Mouse (Mus musculus): ENCODE measurements around the gene Trak1. TPM values are rescaled to one million over a fixed set of nuclear protein-coding genes. Genes with fewer than 3 reads are reported as not detected.

Trak1 gene
- polyA plus RNA-seq, 1 experiment from 2014 or later, result 38.0 TPM

GRCm38 (mm10) chr9:121277118-121278060 lies 19.9 kb upstream of the Trak1 start, which contains the start of gene Ulk4:
Gene Ulk4 (minus strand): TSS chr9:121277197.
- Histone ChIP-seq H3K27ac (replicated peaks) (peak within 1 kb of the TSS; percentile 92), H3K9ac (replicated peaks) (peak within 1 kb of the TSS; percentile 69), H3K9me3 (peaks cover 5% of the 10 kb centered on the region; the same call in 1 of the 2 replicates), H3K36me3 (peaks cover 5% of the 10 kb centered on the region; the same call in 1 of the 2 replicates), H3K4me2 (replicated peaks) (peak within 1 kb of the TSS; percentile 88), H3K4me1 (peaks cover 14% of the 10 kb centered on the region), H3K4me3 (peak within 1 kb of the TSS; percentile 73), H3K27me3 (no peaks in the 10 kb centered on the region)
- ATAC-seq (ENCODE audit: low FRiP score, low read depth), result peak; percentile 96
- under 1% methylated on average over 59 of the region's 59 CpGs for WGBS

- 96% methylated on average over 5 of the region's 5 CpGs for WGBS
Measured at GRCm38 (mm10) chr9:121279216-121279615, 18.1 kb upstream of the Trak1 start.

GRCm38 (mm10) chr9:121281891-121282290 lies 15.4 kb upstream of the Trak1 start:
- H3K4me3 ChIP-seq, result no peak overlapping the region
- H3K36me3 ChIP-seq, result peaks cover 9% of the 10 kb centered on the region; the same call in 1 of the 2 replicates
- H3K4me2 ChIP-seq (replicated peaks), result no peak overlapping the region
- no peak overlapping the region for H3K27ac ChIP-seq (replicated peaks)
- 81% methylated on average over 6 of the region's 6 CpGs for WGBS
- no peak overlapping the region for H3K9ac ChIP-seq (replicated peaks)
- H3K9me3 ChIP-seq, result peaks cover 9% of the 10 kb centered on the region; the same call in 1 of the 2 replicates
- ATAC-seq (ENCODE audit: low FRiP score, low read depth), result no peak
- peaks cover 15% of the 10 kb centered on the region for H3K4me1 ChIP-seq
- H3K27me3 ChIP-seq, result no peaks in the 10 kb centered on the region

More at GRCm38 (mm10) chr9:121279216-121279615, 18.1 kb upstream of the Trak1 start:
- H3K4me2 ChIP-seq (replicated peaks), result no peak overlapping the region
- no peak overlapping the region for H3K27ac ChIP-seq (replicated peaks)
- no peak for ATAC-seq (ENCODE audit: low FRiP score, low read depth)
- H3K9me3 ChIP-seq, result peaks cover 9% of the 10 kb centered on the region; the same call in 1 of the 2 replicates
- no peak overlapping the region for H3K9ac ChIP-seq (replicated peaks)
- H3K27me3 ChIP-seq, result no peaks in the 10 kb centered on the region
- peaks cover 14% of the 10 kb centered on the region for H3K4me1 ChIP-seq
- H3K36me3 ChIP-seq, result peaks cover 9% of the 10 kb centered on the region; the same call in 1 of the 2 replicates
- H3K4me3 ChIP-seq, result no peak overlapping the region

- H3K9me3 ChIP-seq, result peaks cover 9% of the 10 kb centered on the region; the same call in 1 of the 2 replicates
- H3K4me2 ChIP-seq (replicated peaks), result no peak overlapping the region
- H3K27ac ChIP-seq (replicated peaks), result no peak overlapping the region
- ATAC-seq (ENCODE audit: low FRiP score, low read depth), result no peak
- WGBS, result 98% methylated on average over 6 of the region's 6 CpGs
- no peak overlapping the region for H3K4me3 ChIP-seq
- no peak overlapping the region for H3K9ac ChIP-seq (replicated peaks)
- peaks cover 9% of the 10 kb centered on the region; the same call in 1 of the 2 replicates for H3K36me3 ChIP-seq
- no peaks in the 10 kb centered on the region for H3K27me3 ChIP-seq
- peaks cover 7% of the 10 kb centered on the region; the same call in 1 of the 2 replicates for H3K4me1 ChIP-seq
Measured at GRCm38 (mm10) chr9:121283620-121284185, 13.6 kb upstream of the Trak1 start.

- ATAC-seq (ENCODE audit: low FRiP score, low read depth), result no peak
- Histone ChIP-seq H3K4me3 (no peak overlapping the region), H3K27me3 (no peaks in the 10 kb centered on the region), H3K9me3 (peaks cover 9% of the 10 kb centered on the region; the same call in 1 of the 2 replicates), H3K4me2 (replicated peaks) (no peak overlapping the region), H3K9ac (replicated peaks) (no peak overlapping the region), H3K36me3 (peaks cover 9% of the 10 kb centered on the region; the same call in 1 of the 2 replicates), H3K4me1 (peaks cover 7% of the 10 kb centered on the region; the same call in 1 of the 2 replicates), H3K27ac (replicated peaks) (no peak overlapping the region)
- WGBS, result 86% methylated on average over 3 of the region's 3 CpGs
Measured at GRCm38 (mm10) chr9:121284422-121284821, 12.9 kb upstream of the Trak1 start.

GRCm38 (mm10) chr9:121285341-121286324 lies 11.7 kb upstream of the Trak1 start:
- H3K9ac ChIP-seq (replicated peaks), result peak overlapping the region; percentile 63
- peaks cover 9% of the 10 kb centered on the region; the same call in 1 of the 2 replicates for H3K36me3 ChIP-seq
- peak overlapping the region; percentile 60 for H3K4me2 ChIP-seq (replicated peaks)
- peaks cover 16% of the 10 kb centered on the region; the same call in 1 of the 2 replicates for H3K9me3 ChIP-seq
- H3K27me3 ChIP-seq, result no peaks in the 10 kb centered on the region
- H3K4me1 ChIP-seq, result peaks cover 7% of the 10 kb centered on the region; the same call in 1 of the 2 replicates
- peak overlapping the region; percentile 50 for H3K4me3 ChIP-seq
- peak overlapping the region; percentile 49; the same call in 1 of the 2 replicates for H3K27ac ChIP-seq (replicated peaks)
- peak; percentile 87 for ATAC-seq (ENCODE audit: low FRiP score, low read depth)
- WGBS, result 22% methylated on average over 29 of the region's 29 CpGs

- H3K27me3 ChIP-seq, result no peaks in the 10 kb centered on the region
- peak overlapping the region; percentile 43; the same call in 1 of the 2 replicates for H3K9ac ChIP-seq (replicated peaks)
- WGBS, result 81% methylated on average over 3 of the region's 3 CpGs
Measured at GRCm38 (mm10) chr9:121286325-121286901, 10.9 kb upstream of the Trak1 start.

GRCm38 (mm10) chr9:121291275-121291674 lies 6.0 kb upstream of the Trak1 start:
- no peak for ATAC-seq (ENCODE audit: low FRiP score, low read depth)
- Histone ChIP-seq H3K27ac (replicated peaks) (no peak overlapping the region), H3K9me3 (0 out of 2 replicates have a peak, but pooled peaks cover 9% of the 10 kb centered on the region), H3K27me3 (peaks cover 12% of the 10 kb centered on the region), H3K9ac (replicated peaks) (no peak overlapping the region), H3K4me1 (0 out of 2 replicates have a peak, but pooled peaks cover under 1% of the 10 kb centered on the region), H3K4me3 (no peak overlapping the region), H3K4me2 (replicated peaks) (no peak overlapping the region), H3K36me3 (no peaks in the 10 kb centered on the region)
- 84% methylated on average over 2 of the region's 2 CpGs for WGBS

More at GRCm38 (mm10) chr9:121286325-121286901, 10.9 kb upstream of the Trak1 start:
- peak overlapping the region; percentile 50 for H3K4me3 ChIP-seq
- H3K36me3 ChIP-seq, result peaks cover 9% of the 10 kb centered on the region; the same call in 1 of the 2 replicates
- H3K9me3 ChIP-seq, result peaks cover 18% of the 10 kb centered on the region; the same call in 1 of the 2 replicates
- peak overlapping the region; percentile 36; the same call in 1 of the 2 replicates for H3K27ac ChIP-seq (replicated peaks)
- peaks cover 7% of the 10 kb centered on the region; the same call in 1 of the 2 replicates for H3K4me1 ChIP-seq
- peak overlapping the region; percentile 60 for H3K4me2 ChIP-seq (replicated peaks)
- no peak for ATAC-seq (ENCODE audit: low FRiP score, low read depth)

- ATAC-seq (ENCODE audit: low FRiP score, low read depth), result no peak
- Histone ChIP-seq H3K27ac (replicated peaks) (no peak overlapping the region), H3K4me2 (replicated peaks) (no peak overlapping the region), H3K4me1 (peaks cover 3% of the 10 kb centered on the region; the same call in 1 of the 2 replicates), H3K4me3 (no peak overlapping the region), H3K9ac (replicated peaks) (no peak overlapping the region), H3K36me3 (no peaks in the 10 kb centered on the region), H3K27me3 (peaks cover 12% of the 10 kb centered on the region), H3K9me3 (0 out of 2 replicates have a peak, but pooled peaks cover 9% of the 10 kb centered on the region)
- 90% methylated on average over 7 of the region's 7 CpGs for WGBS
Measured at GRCm38 (mm10) chr9:121293187-121293586, 4.1 kb upstream of the Trak1 start.

GRCm38 (mm10) chr9:121295221-121295620 lies 2.1 kb upstream of the Trak1 start:
- Histone ChIP-seq H3K27me3 (peaks cover 12% of the 10 kb centered on the region), H3K4me1 (peaks cover 23% of the 10 kb centered on the region), H3K36me3 (no peaks in the 10 kb centered on the region), H3K9ac (replicated peaks) (no peak overlapping the region), H3K4me2 (replicated peaks) (no peak overlapping the region), H3K9me3 (0 out of 2 replicates have a peak, but pooled peaks cover 7% of the 10 kb centered on the region), H3K27ac (replicated peaks) (no peak overlapping the region), H3K4me3 (no peak overlapping the region)
- ATAC-seq (ENCODE audit: low FRiP score, low read depth), result no peak
- WGBS, result 75% methylated on average over 7 of the region's 7 CpGs
